Mouse (Mus musculus): ENCODE measurements around the gene Zfp280d.

Gene Zfp280d

GRCm38 (mm10) chr9:72274677-72275076 lies at the start of gene Zfp280d:
Gene Zfp280d, plus strand, starts transcription at chr9:72274860.
- peak; percentile 92 for DNase-seq

GRCm38 (mm10) chr9:72226536-72226935 lies 48.1 kb upstream of the Zfp280d start:
- DNase-seq: no peak

GRCm38 (mm10) chr9:72252656-72253055 lies 22.0 kb upstream of the Zfp280d start:
- DNase-seq: no peak

- DNase-seq: no peak
Measured at GRCm38 (mm10) chr9:72255227-72255626, 19.4 kb upstream of the Zfp280d start.

- no peak for DNase-seq
Measured at GRCm38 (mm10) chr9:72256646-72257045, 18.0 kb upstream of the Zfp280d start.

GRCm38 (mm10) chr9:72260337-72260736 lies 14.3 kb upstream of the Zfp280d start:
- peak; percentile 50 for DNase-seq

GRCm38 (mm10) chr9:72264859-72265258 lies 9.8 kb upstream of the Zfp280d start:
- DNase-seq: no peak

- no peak for DNase-seq
Measured at GRCm38 (mm10) chr9:72270146-72270545, 4.5 kb upstream of the Zfp280d start.

- DNase-seq: no peak
Measured at GRCm38 (mm10) chr9:72273646-72274410, 832 bp upstream of the Zfp280d start.

GRCm38 (mm10) chr9:72275101-72275978 lies 680 bp downstream of the Zfp280d start:
- DNase-seq: peak; percentile 36

- no peak for DNase-seq
Measured at GRCm38 (mm10) chr9:72275979-72276500, 1.4 kb downstream of the Zfp280d start.

- DNase-seq: no peak
Measured at GRCm38 (mm10) chr9:72276941-72277340, 2.3 kb downstream of the Zfp280d start.

- no peak for DNase-seq
Measured at GRCm38 (mm10) chr9:72279943-72280342, 5.3 kb downstream of the Zfp280d start.

- DNase-seq: no peak
Measured at GRCm38 (mm10) chr9:72287696-72288095, 13.0 kb downstream of the Zfp280d start.

GRCm38 (mm10) chr9:72288210-72288609 lies 13.6 kb downstream of the Zfp280d start:
- DNase-seq: peak; percentile 76

GRCm38 (mm10) chr9:72289094-72289493 lies 14.4 kb downstream of the Zfp280d start:
- no peak for DNase-seq

- no peak for DNase-seq
Measured at GRCm38 (mm10) chr9:72294076-72294475, 19.4 kb downstream of the Zfp280d start.

- DNase-seq: no peak
Measured at GRCm38 (mm10) chr9:72309765-72310164, 35.1 kb downstream of the Zfp280d start.

- DNase-seq: no peak
Measured at GRCm38 (mm10) chr9:72333221-72333620, 58.6 kb downstream of the Zfp280d start.

GRCm38 (mm10) chr9:72336069-72336468 lies 61.4 kb downstream of the Zfp280d start:
- no peak for DNase-seq

GRCm38 (mm10) chr9:72339119-72339518 lies 64.5 kb downstream of the Zfp280d start:
- no peak for DNase-seq

GRCm38 (mm10) chr9:72343844-72344243 lies 69.2 kb downstream of the Zfp280d start:
- DNase-seq: no peak

GRCm38 (mm10) chr9:72372359-72372758 lies 97.7 kb downstream of the Zfp280d start:
- no peak for DNase-seq

GRCm38 (mm10) chr9:72374074-72374473 lies 99.4 kb downstream of the Zfp280d start:
- no peak for DNase-seq
